Mouse (Mus musculus): ENCODE results near the gene Ccdc92. TPM values are rescaled to one million over a fixed set of nuclear protein-coding genes. Genes with fewer than 3 reads are reported as not detected.

The Ccdc92 gene
- polyA plus RNA-seq (2015; fragmentation: Nextera tagmentation; extraction: Ambion mirVana), result 43.6 TPM in 2 replicates

- peak; percentile 91 for ATAC-seq (replicated peaks)
- no peaks in the 10 kb centered on the region for H3K9me3 ChIP-seq
- WGBS, result under 1% methylated on average over 100 of the region's 103 CpGs
- H3K27ac ChIP-seq, result peak within 1 kb of the TSS; percentile 96
- H3K4me2 ChIP-seq, result peak within 1 kb of the TSS; percentile 85
- peaks cover 50% of the 10 kb centered on the region for H3K4me1 ChIP-seq
- no peaks in the 10 kb centered on the region for H3K27me3 ChIP-seq (replicated peaks)
- H3K9ac ChIP-seq, result peak within 1 kb of the TSS; percentile 85
- peak within 1 kb of the TSS; percentile 96 for H3K4me3 ChIP-seq
- no peaks in the 10 kb centered on the region for H3K36me3 ChIP-seq (replicated peaks)
Measured at GRCm38 (mm10) chr5:124862013-124862866, at the start of gene Ccdc92, which contains the start of gene Zfp664. Ccdc92 (minus strand) TSS chr5:124862424. Zfp664 (plus strand) TSS chr5:124862691.

GRCm38 (mm10) chr5:124908860-124909259 lies 46.6 kb upstream of the Ccdc92 start:
- Histone ChIP-seq H3K27me3 (replicated peaks) (no peaks in the 10 kb centered on the region), H3K4me3 (no peak overlapping the region), H3K9me3 (no peaks in the 10 kb centered on the region), H3K4me2 (no peak overlapping the region), H3K27ac (no peak overlapping the region), H3K36me3 (replicated peaks) (no peaks in the 10 kb centered on the region), H3K9ac (no peak overlapping the region), H3K4me1 (peaks cover 14% of the 10 kb centered on the region)
- 17% methylated on average over 5 of the region's 5 CpGs for WGBS
- peak; percentile 86 for ATAC-seq (replicated peaks)

GRCm38 (mm10) chr5:124906890-124907289 lies 44.7 kb upstream of the Ccdc92 start:
- Histone ChIP-seq H3K36me3 (replicated peaks) (no peaks in the 10 kb centered on the region), H3K4me3 (no peak overlapping the region), H3K4me1 (no peaks in the 10 kb centered on the region), H3K9me3 (no peaks in the 10 kb centered on the region), H3K27me3 (replicated peaks) (no peaks in the 10 kb centered on the region), H3K27ac (no peak overlapping the region), H3K4me2 (no peak overlapping the region), H3K9ac (no peak overlapping the region)
- ATAC-seq (replicated peaks), result no peak
- 78% methylated on average over 13 of the region's 13 CpGs for WGBS

- Histone ChIP-seq H3K27me3 (replicated peaks) (no peaks in the 10 kb centered on the region), H3K9ac (no peak overlapping the region), H3K4me3 (no peak overlapping the region), H3K9me3 (no peaks in the 10 kb centered on the region), H3K4me1 (peaks cover 5% of the 10 kb centered on the region; the same call in 1 of the 2 replicates), H3K36me3 (replicated peaks) (no peaks in the 10 kb centered on the region), H3K4me2 (no peak overlapping the region), H3K27ac (no peak overlapping the region)
- no peak for ATAC-seq (replicated peaks)
- 84% methylated on average over 4 of the region's 4 CpGs for WGBS
Measured at GRCm38 (mm10) chr5:124903852-124904251, 41.6 kb upstream of the Ccdc92 start.

GRCm38 (mm10) chr5:124902195-124902594 lies 40.0 kb upstream of the Ccdc92 start:
- Histone ChIP-seq H3K27me3 (replicated peaks) (no peaks in the 10 kb centered on the region), H3K36me3 (replicated peaks) (no peaks in the 10 kb centered on the region), H3K9ac (no peak overlapping the region), H3K4me2 (no peak overlapping the region), H3K27ac (no peak overlapping the region), H3K4me3 (no peak overlapping the region), H3K9me3 (no peaks in the 10 kb centered on the region), H3K4me1 (peaks cover 5% of the 10 kb centered on the region; the same call in 1 of the 2 replicates)
- no peak for ATAC-seq (replicated peaks)
- WGBS, result 74% methylated on average over 10 of the region's 10 CpGs

GRCm38 (mm10) chr5:124901675-124902074 lies 39.5 kb upstream of the Ccdc92 start:
- Histone ChIP-seq H3K27ac (no peak overlapping the region), H3K4me1 (peaks cover 5% of the 10 kb centered on the region; the same call in 1 of the 2 replicates), H3K4me3 (no peak overlapping the region), H3K27me3 (replicated peaks) (no peaks in the 10 kb centered on the region), H3K4me2 (no peak overlapping the region), H3K9ac (no peak overlapping the region), H3K9me3 (no peaks in the 10 kb centered on the region), H3K36me3 (replicated peaks) (no peaks in the 10 kb centered on the region)
- 82% methylated on average over 6 of the region's 6 CpGs for WGBS
- ATAC-seq (replicated peaks), result no peak

GRCm38 (mm10) chr5:124900738-124901490 lies 38.7 kb upstream of the Ccdc92 start:
- no peaks in the 10 kb centered on the region for H3K27me3 ChIP-seq (replicated peaks)
- H3K9ac ChIP-seq, result no peak overlapping the region
- H3K36me3 ChIP-seq (replicated peaks), result no peaks in the 10 kb centered on the region
- H3K4me2 ChIP-seq, result no peak overlapping the region
- H3K4me1 ChIP-seq, result peaks cover 5% of the 10 kb centered on the region; the same call in 1 of the 2 replicates
- no peaks in the 10 kb centered on the region for H3K9me3 ChIP-seq
- WGBS, result 70% methylated on average over 19 of the region's 19 CpGs
- no peak for ATAC-seq (replicated peaks)
- no peak overlapping the region for H3K4me3 ChIP-seq
- H3K27ac ChIP-seq, result no peak overlapping the region

GRCm38 (mm10) chr5:124899945-124900631 lies 37.9 kb upstream of the Ccdc92 start:
- Histone ChIP-seq H3K4me1 (peaks cover 5% of the 10 kb centered on the region; the same call in 1 of the 2 replicates), H3K9me3 (no peaks in the 10 kb centered on the region), H3K36me3 (replicated peaks) (no peaks in the 10 kb centered on the region), H3K27ac (no peak overlapping the region), H3K27me3 (replicated peaks) (no peaks in the 10 kb centered on the region), H3K9ac (no peak overlapping the region), H3K4me3 (no peak overlapping the region), H3K4me2 (peak overlapping the region; percentile 41)
- peak; percentile 71 for ATAC-seq (replicated peaks)
- 31% methylated on average over 20 of the region's 20 CpGs for WGBS

- H3K9ac ChIP-seq, result no peak overlapping the region
- 44% methylated on average over 8 of the region's 8 CpGs for WGBS
- H3K9me3 ChIP-seq, result no peaks in the 10 kb centered on the region
- no peak overlapping the region for H3K27ac ChIP-seq
- H3K4me3 ChIP-seq, result no peak overlapping the region
- H3K4me2 ChIP-seq, result no peak overlapping the region
- H3K27me3 ChIP-seq (replicated peaks), result no peaks in the 10 kb centered on the region
- no peaks in the 10 kb centered on the region for H3K36me3 ChIP-seq (replicated peaks)
- ATAC-seq (replicated peaks), result no peak
- peaks cover 5% of the 10 kb centered on the region; the same call in 1 of the 2 replicates for H3K4me1 ChIP-seq
Measured at GRCm38 (mm10) chr5:124896135-124896534, 33.9 kb upstream of the Ccdc92 start.

- H3K27ac ChIP-seq, result no peak overlapping the region
- no peaks in the 10 kb centered on the region for H3K4me1 ChIP-seq
- no peaks in the 10 kb centered on the region for H3K27me3 ChIP-seq (replicated peaks)
- no peaks in the 10 kb centered on the region; the same call in 1 of the 2 replicates for H3K36me3 ChIP-seq (replicated peaks)
- H3K9ac ChIP-seq, result no peak overlapping the region
- WGBS, result 57% methylated on average over 3 of the region's 3 CpGs
- no peak overlapping the region for H3K4me3 ChIP-seq
- ATAC-seq (replicated peaks), result no peak
- H3K4me2 ChIP-seq, result no peak overlapping the region
- H3K9me3 ChIP-seq, result no peaks in the 10 kb centered on the region
Measured at GRCm38 (mm10) chr5:124891921-124892370, 29.7 kb upstream of the Ccdc92 start.

- no peak for ATAC-seq (replicated peaks)
- Histone ChIP-seq H3K27ac (no peak overlapping the region), H3K4me3 (no peak overlapping the region), H3K4me1 (no peaks in the 10 kb centered on the region), H3K4me2 (no peak overlapping the region), H3K36me3 (replicated peaks) (peaks cover 19% of the 10 kb centered on the region), H3K27me3 (replicated peaks) (no peaks in the 10 kb centered on the region), H3K9ac (no peak overlapping the region), H3K9me3 (no peaks in the 10 kb centered on the region)
- 94% methylated on average over 8 of the region's 8 CpGs for WGBS
Measured at GRCm38 (mm10) chr5:124888661-124889060, 26.4 kb upstream of the Ccdc92 start.

GRCm38 (mm10) chr5:124883877-124884276 lies 21.7 kb upstream of the Ccdc92 start:
- H3K9me3 ChIP-seq, result no peaks in the 10 kb centered on the region
- no peak overlapping the region for H3K9ac ChIP-seq
- H3K27ac ChIP-seq, result no peak overlapping the region
- H3K36me3 ChIP-seq (replicated peaks), result peaks cover 19% of the 10 kb centered on the region
- WGBS, result 85% methylated on average over 6 of the region's 6 CpGs
- no peaks in the 10 kb centered on the region for H3K4me1 ChIP-seq
- H3K27me3 ChIP-seq (replicated peaks), result no peaks in the 10 kb centered on the region
- H3K4me3 ChIP-seq, result no peak overlapping the region
- no peak overlapping the region for H3K4me2 ChIP-seq
- ATAC-seq (replicated peaks), result no peak
